Mouse (Mus musculus) granulocyte monocyte progenitor cell, adult 5-6 weeks (primary cell): ENCODE measurements around the gene Snx25. TPM values are rescaled to one million over a fixed set of nuclear protein-coding genes. Genes with fewer than 3 reads are reported as not detected.
A peak's percentile ranks its signal among the peaks of the same experiment; 100 is the strongest.

Source experiments
- ATAC-seq: replicated peaks from 2 replicates; pipeline ENCODE4 v1.8.0; 2016; ENCODE audit warnings: mild to moderate bottlenecking, moderate TSS enrichment, inconsistent platforms; ENCODE audit not compliant: poor library complexity, severe bottlenecking
- total RNA-seq, 2 experiments: library from RNA; stranded (forward) in 1 of 2; stranded (reverse) in 1 of 2; fragments of 200-712, 200-1000 nt in 1 of 2; fragments of >200 nt in 1 of 2; fragmentation: Nextera tagmentation in 1 of 2; gene quantifications; 2 replicates each; pipeline ENCODE4 v1.2.3; 2014 to 2017

Snx25 gene
- total RNA-seq, 2 experiments from 2014 or later, result 14.0 to 18.2 TPM

GRCm38 (mm10) chr8:46022758-46023157, 129.2 kb downstream of the Snx25 start:
- no peak for ATAC-seq

- ATAC-seq, result no peak
Measured at GRCm38 (mm10) chr8:46022203-46022602, 129.8 kb downstream of the Snx25 start.

- ATAC-seq, result no peak
Measured at GRCm38 (mm10) chr8:46010746-46011680, 140.9 kb downstream of the Snx25 start.

GRCm38 (mm10) chr8:46010306-46010705, 141.7 kb downstream of the Snx25 start:
- no peak for ATAC-seq

- ATAC-seq, result no peak
Measured at GRCm38 (mm10) chr8:46007050-46007672, 144.8 kb downstream of the Snx25 start.

- ATAC-seq, result no peak
Measured at GRCm38 (mm10) chr8:46005596-46005995, 146.4 kb downstream of the Snx25 start, which contains the start of gene Ankrd37. TSS of gene Ankrd37 (minus strand) at chr8:46005707.

GRCm38 (mm10) chr8:45999784-46000705, 151.9 kb downstream of the Snx25 start:
- peak; percentile 94 for ATAC-seq

GRCm38 (mm10) chr8:45999138-45999783, 152.7 kb downstream of the Snx25 start, which contains the start of gene Lrp2bp:
TSS of gene Lrp2bp (plus strand) at chr8:45999303.
- no peak for ATAC-seq

- ATAC-seq, result no peak
Measured at GRCm38 (mm10) chr8:45998228-45998627, 153.7 kb downstream of the Snx25 start.

- no peak for ATAC-seq
Measured at GRCm38 (mm10) chr8:45995576-45995975, 156.4 kb downstream of the Snx25 start.

- ATAC-seq, result peak; percentile 68
Measured at GRCm38 (mm10) chr8:45994111-45994510, 157.8 kb downstream of the Snx25 start.

GRCm38 (mm10) chr8:45990631-45991310, 161.2 kb downstream of the Snx25 start:
- ATAC-seq, result peak; percentile 65; the same call in 1 of the 2 replicates

- ATAC-seq, result no peak
Measured at GRCm38 (mm10) chr8:45988189-45988588, 163.8 kb downstream of the Snx25 start.

GRCm38 (mm10) chr8:45986665-45987064, 165.3 kb downstream of the Snx25 start:
- no peak for ATAC-seq

Other genes with a start within 250 kb of the Snx25 start
- gene Ccdc110, start 217.5 kb downstream of the Snx25 start, total RNA-seq (2014; fragmentation: Nextera tagmentation), result not detected in 2 replicates
- gene Ccdc110, start 217.5 kb downstream of the Snx25 start, total RNA-seq (2017), result not detected in 2 replicates
- gene 1700029J07Rik, start 176.9 kb downstream of the Snx25 start, total RNA-seq (2014; fragmentation: Nextera tagmentation), result 2.9 TPM in 1 of 2 replicates, not detected in the other
- 0.41 and 0.86 TPM in 2 replicates for gene 1700029J07Rik, start 176.9 kb downstream of the Snx25 start, total RNA-seq (2017)
- gene Ufsp2, start 176.6 kb downstream of the Snx25 start, total RNA-seq (2014; fragmentation: Nextera tagmentation), result 69.1 and 91.9 TPM in 2 replicates
- 155 and 222 TPM in 2 replicates for gene Ufsp2, start 176.6 kb downstream of the Snx25 start, total RNA-seq (2017)
- gene Lrp2bp, start 152.9 kb downstream of the Snx25 start, total RNA-seq (2014; fragmentation: Nextera tagmentation), result not detected in 2 replicates
- gene Lrp2bp, start 152.9 kb downstream of the Snx25 start, total RNA-seq (2017), result not detected in 2 replicates
- gene Ankrd37, start 146.5 kb downstream of the Snx25 start, total RNA-seq (2014; fragmentation: Nextera tagmentation), result not detected in 2 replicates
- not detected in 2 replicates for gene Ankrd37, start 146.5 kb downstream of the Snx25 start, total RNA-seq (2017)
- 22.7 and 29.9 TPM in 2 replicates for gene Cfap97, start 388 bp downstream of the Snx25 start, total RNA-seq (2014; fragmentation: Nextera tagmentation)
- 24.9 and 29.0 TPM in 2 replicates for gene Cfap97, start 388 bp downstream of the Snx25 start, total RNA-seq (2017)
- 71.7 and 105 TPM in 2 replicates for gene Slc25a4, start 59.1 kb upstream of the Snx25 start, total RNA-seq (2014; fragmentation: Nextera tagmentation)
- gene Slc25a4, start 59.1 kb upstream of the Snx25 start, total RNA-seq (2017), result 169 and 178 TPM in 2 replicates
- gene Helt, start 142.5 kb upstream of the Snx25 start, total RNA-seq (2014; fragmentation: Nextera tagmentation), result not detected in 2 replicates
- not detected in 2 replicates for gene Helt, start 142.5 kb upstream of the Snx25 start, total RNA-seq (2017)